Mouse (Mus musculus) left cerebral cortex, adult 18-20 months (tissue): ENCODE results near the gene Lurap1. TPM values are rescaled to one million over a fixed set of nuclear protein-coding genes. Genes with fewer than 3 reads are reported as not detected.

Experiments used
- DNase-seq, 2 experiments: peaks; one replicate each; pipeline ENCODE4 v3.0.0; 2021 to 2022; ENCODE audit warnings: low spot score in 2 of 2, mixed read lengths in 1 of 2
- total RNA-seq, 2 experiments: library from RNA; stranded (reverse); gene quantifications; 2 replicates each; pipeline ENCODE4 v1.2.3; 2021

The Lurap1 gene
- total RNA-seq, 2 experiments from 2014 or later: 36.7 to 37.7 TPM

- DNase-seq: peak; percentile 67 to 80
Measured at GRCm38 (mm10) chr4:116123602-116124519, 27.3 kb downstream of the Lurap1 start, which contains the start of the genes Rad54l and Pomgnt1. Rad54l (minus strand) TSS chr4:116123690. Pomgnt1 (plus strand) TSS chr4:116123840.

DNA sequence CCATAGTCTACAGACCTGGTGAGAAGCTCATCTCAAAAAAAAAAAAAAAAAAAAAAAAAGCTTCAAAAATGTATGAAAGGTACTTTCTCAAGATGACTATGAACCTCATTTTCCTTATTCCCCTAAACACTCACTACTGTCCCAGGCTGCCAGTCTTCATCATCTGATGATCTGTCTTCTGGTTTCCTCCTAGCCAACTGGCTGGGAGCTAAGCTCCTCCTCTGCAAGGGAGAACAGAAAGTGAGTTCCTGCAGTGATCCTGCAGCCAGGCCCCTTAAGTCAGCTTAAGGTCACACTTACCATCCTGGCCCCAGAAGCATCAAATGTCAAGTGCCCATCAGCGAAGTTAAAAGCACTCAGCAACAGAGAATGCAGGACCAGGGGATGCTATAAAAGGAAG is 28.4 kb downstream of the Lurap1 start:
- no peak for DNase-seq

DNA sequence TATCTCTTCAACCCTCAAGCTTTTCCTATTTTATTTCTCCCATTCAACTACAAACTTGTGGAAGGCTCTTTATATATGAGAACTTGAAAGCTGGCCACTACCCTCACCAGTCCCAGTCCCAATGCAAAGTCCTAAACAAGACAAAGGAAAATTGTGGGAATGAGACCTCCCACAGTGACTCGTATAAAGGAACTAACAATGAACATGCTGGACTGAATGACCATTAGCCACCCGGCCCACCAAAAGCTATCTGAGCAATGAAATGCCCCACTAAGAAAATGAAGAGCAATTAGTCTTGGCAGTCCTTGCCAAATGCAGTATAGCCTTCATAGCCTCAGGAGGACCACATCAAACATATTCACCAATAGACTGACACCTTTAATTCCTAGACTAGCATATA is 39.7 kb downstream of the Lurap1 start:
- no peak for DNase-seq

GRCm38 (mm10) chr4:116110695-116111094 is 40.4 kb downstream of the Lurap1 start:
- DNase-seq: no peak

DNA sequence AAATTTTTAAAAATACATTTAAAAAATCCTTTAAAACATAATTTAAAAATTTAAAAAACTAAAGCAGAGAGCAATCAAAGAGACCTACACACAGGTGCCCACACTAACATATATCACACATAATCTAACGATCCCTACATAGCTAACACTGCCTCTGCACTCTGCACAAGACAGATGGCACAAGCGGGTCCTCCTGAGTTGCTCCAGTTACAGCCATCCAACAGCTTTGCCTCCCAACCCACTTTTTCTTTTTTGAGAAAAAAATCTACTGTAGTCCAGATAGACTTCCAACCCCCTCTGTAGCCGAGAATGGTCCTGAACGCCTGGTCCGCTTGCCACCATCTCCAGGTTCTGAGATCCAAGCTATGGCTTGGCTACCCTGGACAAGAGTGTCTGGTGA is 45.9 kb downstream of the Lurap1 start:
- DNase-seq: peak in 1 of 2 experiments; percentile 32

DNA sequence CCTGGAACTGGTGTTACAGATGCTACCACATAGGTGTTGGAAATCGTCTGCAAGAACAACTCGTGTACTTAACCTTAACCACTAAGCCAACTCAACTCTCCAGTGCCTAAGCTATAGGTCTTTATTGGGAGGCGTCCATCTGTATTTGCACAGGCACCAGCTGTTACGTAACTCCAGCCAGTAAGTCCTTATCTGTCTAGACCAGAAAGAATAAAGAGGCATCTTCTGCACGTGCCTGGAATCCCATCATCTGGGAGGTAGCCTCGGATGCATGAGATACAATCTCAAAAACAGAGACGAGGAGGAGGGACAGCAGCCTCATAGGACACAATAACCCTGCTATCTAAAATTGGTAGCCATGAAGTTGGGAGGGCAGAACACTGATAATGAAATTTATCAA is 50.2 kb downstream of the Lurap1 start:
- no peak for DNase-seq

- DNase-seq: no peak
Measured at GRCm38 (mm10) chr4:116097211-116097610, 53.9 kb downstream of the Lurap1 start.

GRCm38 (mm10) chr4:116096291-116096690 is 54.8 kb downstream of the Lurap1 start:
- no peak for DNase-seq

GRCm38 (mm10) chr4:116088510-116089249 is 62.5 kb downstream of the Lurap1 start:
- DNase-seq: peak in 1 of 2 experiments; percentile 5

Other genes starting within 250 kb of the Lurap1 start
- not detected for gene Dmbx1, start 211.4 kb downstream of the Lurap1 start, total RNA-seq
- gene Faah, start 133.4 kb downstream of the Lurap1 start, total RNA-seq: 100 to 1,000 TPM in 1 of 2 experiments, 10 to 100 TPM in 1; 85.2 to 101 TPM
- gene Nsun4, start 97.5 kb downstream of the Lurap1 start, total RNA-seq: 10 to 100 TPM; 13.3 TPM
- 100 to 1,000 TPM; 434 to 461 TPM for gene Uqcrh, start 76.3 kb downstream of the Lurap1 start, total RNA-seq
- gene Lrrc41, start 76.1 kb downstream of the Lurap1 start, total RNA-seq: 10 to 100 TPM; 44.7 to 54.3 TPM
- under 1 TPM; 0.49 TPM for gene Rad54l, start 27.6 kb downstream of the Lurap1 start, total RNA-seq
- gene Pomgnt1, start 27.5 kb downstream of the Lurap1 start, total RNA-seq: 10 to 100 TPM; 77.7 to 83.0 TPM
- gene Tspan1, start 16.3 kb upstream of the Lurap1 start, total RNA-seq: under 1 TPM in 1 of 2 experiments, not detected in 1; 0.33 TPM
- not detected for gene 1700042G07Rik, start 22.0 kb upstream of the Lurap1 start, total RNA-seq
- gene Gm49337, start 22.0 kb upstream of the Lurap1 start, total RNA-seq: 1 to 10 TPM; 2.3 to 5.9 TPM
- 10 to 100 TPM; 36.2 to 38.8 TPM for gene Pik3r3, start 70.3 kb upstream of the Lurap1 start, total RNA-seq